Mouse (Mus musculus) adrenal gland, adult 2 months (tissue): Measurements from ENCODE around the gene Fancc. TPM values are rescaled to one million over a fixed set of nuclear protein-coding genes. Genes with fewer than 3 reads are reported as not detected.
A peak's percentile ranks its signal among the peaks of the same experiment; 100 is the strongest.

Experiments used
- DNase-seq: peaks from one replicate; pipeline ENCODE4 v3.0.0; 2021
- microRNA-seq, 2 experiments: library from miRNA; unstranded; fragments of <30 nt; microRNA quantifications; one replicate each; pipeline ENCODE4 v1.2.0; 2021
- polyA plus RNA-seq: library from polyadenylated mRNA; depleted of rRNA; stranded (reverse); fragments of >200 nt; gene quantifications from 2 replicates; pipeline ENCODE4 v1.2.3, GENCODE M21; 2012; rRNA removed
- total RNA-seq, 2 experiments: library from RNA; stranded (reverse); gene quantifications; 2 replicates each; pipeline ENCODE4 v1.2.3; 2021

Fancc gene
- total and polyA plus RNA-seq, 3 experiments = 7.5 to 10.0 (median 9.2) TPM

GRCm38 (mm10) chr13:63246332-63246940 lies 250.6 kb downstream of the Fancc start:
- DNase-seq = peak; percentile 51

- DNase-seq = no peak
These were observed 251.3 kb downstream of the Fancc start for GRCm38 (mm10) chr13:63245812-63246211.

GRCm38 (mm10) chr13:63245218-63245617 lies 251.9 kb downstream of the Fancc start:
- peak; percentile 45 for DNase-seq

GRCm38 (mm10) chr13:63244425-63244824 lies 252.7 kb downstream of the Fancc start:
- peak; percentile 34 for DNase-seq

- DNase-seq = peak; percentile 82
These were observed 253.5 kb downstream of the Fancc start for GRCm38 (mm10) chr13:63243586-63243985.

- peak; percentile 59 for DNase-seq
These were observed 254.5 kb downstream of the Fancc start for GRCm38 (mm10) chr13:63242401-63243192.

- DNase-seq = peak; percentile 28
These were observed 255.4 kb downstream of the Fancc start for GRCm38 (mm10) chr13:63241665-63242064.

- DNase-seq = peak; percentile 68
These were observed 256.2 kb downstream of the Fancc start for GRCm38 (mm10) chr13:63240835-63241234.

GRCm38 (mm10) chr13:63239877-63240671 lies 257.0 kb downstream of the Fancc start:
- peak; percentile 94 for DNase-seq

GRCm38 (mm10) chr13:63239301-63239804 lies 257.7 kb downstream of the Fancc start:
- peak; percentile 70 for DNase-seq

- no peak for DNase-seq
These were observed 259.0 kb downstream of the Fancc start for GRCm38 (mm10) chr13:63238045-63238444.

GRCm38 (mm10) chr13:63236159-63236893 lies 260.8 kb downstream of the Fancc start:
- no peak for DNase-seq

- no peak for DNase-seq
These were observed 261.5 kb downstream of the Fancc start for GRCm38 (mm10) chr13:63235551-63235950.

Small RNA genes within 50 kb of the gene (microRNA-seq; reads per million reads assigned to microRNA genes)
- 38,942 to 42,933 reads per million in 2 experiments for gene Mir23b
- 0 reads per million in 2 experiments for gene Mir24-1
- 3,142 to 6,912 reads per million in 2 experiments for gene Mir27b
- 0 reads per million in 2 experiments for gene Mir3074-1

Other genes starting within 250 kb of the Fancc start
- 10 to 100 TPM; 30.8 to 57.5 TPM for gene Ptch1, start 76.3 kb upstream of the Fancc start, total RNA-seq
- 46.7 and 50.1 TPM in 2 replicates for gene Ptch1, start 76.3 kb upstream of the Fancc start, polyA plus RNA-seq